Mouse (Mus musculus): ENCODE data around the gene Gm21188.
"Not testable (repeated sequence)": the region's sequence is repeated elsewhere in the genome, so short reads cannot be mapped to it uniquely, and the experiment has no call there.

Gm21188 gene

GRCm38 (mm10) chr13:120052085-120052484 lies at the start of gene Gm21188:
TSS of gene Gm21188 (minus strand) at chr13:120052194.
- DNase-seq (ENCODE audit: low read depth, low spot score), result not testable (repeated sequence)

- DNase-seq (ENCODE audit: low read depth, low spot score), result not testable (repeated sequence)
These were observed 47.3 kb upstream of the Gm21188 start for GRCm38 (mm10) chr13:120099327-120099726.

GRCm38 (mm10) chr13:120096938-120097256 lies 44.9 kb upstream of the Gm21188 start:
- DNase-seq (ENCODE audit: low read depth, low spot score), result not testable (repeated sequence)

- DNase-seq (ENCODE audit: low read depth, low spot score), result not testable (repeated sequence)
These were observed 44.4 kb upstream of the Gm21188 start for GRCm38 (mm10) chr13:120096241-120096937.

DNA sequence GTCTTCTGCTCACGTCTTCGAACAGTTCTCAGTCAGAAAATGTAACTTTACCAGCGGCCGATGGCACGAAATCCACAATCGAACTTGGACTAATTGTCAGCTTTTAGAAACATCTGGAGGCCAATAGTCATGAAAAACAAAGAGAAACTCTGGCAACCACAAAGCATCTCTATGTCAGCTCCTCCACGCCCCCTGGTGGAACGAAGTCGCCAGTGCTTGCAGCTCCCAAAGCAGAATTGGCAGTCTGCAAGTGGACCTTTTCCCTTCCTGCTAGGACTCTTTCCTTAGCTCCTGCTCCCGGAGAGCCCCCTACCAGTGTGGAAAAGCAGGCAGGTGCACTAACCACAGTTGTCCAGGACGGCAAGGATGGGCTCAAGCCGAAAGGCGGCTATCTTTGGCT lies 41.0 kb upstream of the Gm21188 start:
- DNase-seq (ENCODE audit: low read depth, low spot score), result not testable (repeated sequence)

GRCm38 (mm10) chr13:120079644-120080043 lies 27.6 kb upstream of the Gm21188 start:
- not testable (repeated sequence) for DNase-seq (ENCODE audit: low read depth, low spot score)

- DNase-seq (ENCODE audit: low read depth, low spot score), result not testable (repeated sequence)
These were observed 18.9 kb upstream of the Gm21188 start for GRCm38 (mm10) chr13:120070878-120071277.

DNA sequence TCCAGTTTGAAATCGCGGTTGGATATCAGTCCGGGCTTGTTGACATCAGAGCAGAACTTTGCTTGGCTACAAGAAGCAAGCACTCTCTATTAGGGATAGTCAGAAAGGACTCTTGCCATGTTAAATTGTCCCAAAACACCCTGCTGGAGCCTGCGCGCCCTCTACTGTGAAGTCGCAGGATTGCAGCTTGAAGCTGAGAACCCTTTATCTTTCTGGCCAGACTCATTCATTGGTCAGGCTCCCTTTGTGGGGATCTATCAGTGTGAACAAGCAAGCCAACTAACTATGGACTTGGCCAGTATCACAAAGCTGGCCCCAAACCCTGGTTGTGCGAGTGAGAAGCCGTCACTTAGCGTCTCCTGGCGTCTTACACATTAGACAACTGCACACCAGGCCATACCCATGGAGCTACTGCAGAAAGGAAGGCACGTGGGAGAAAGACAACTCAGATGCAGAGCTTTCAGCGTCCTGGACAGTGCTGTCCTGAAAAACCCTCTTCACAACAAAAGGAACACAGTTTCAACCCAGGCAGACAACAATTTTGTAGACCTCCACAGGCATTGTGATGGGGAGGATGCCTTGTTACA lies 18.1 kb upstream of the Gm21188 start:
- DNase-seq (ENCODE audit: low read depth, low spot score), result not testable (repeated sequence)

- not testable (repeated sequence) for DNase-seq (ENCODE audit: low read depth, low spot score)
These were observed 11.6 kb upstream of the Gm21188 start for GRCm38 (mm10) chr13:120063439-120064089.

DNA sequence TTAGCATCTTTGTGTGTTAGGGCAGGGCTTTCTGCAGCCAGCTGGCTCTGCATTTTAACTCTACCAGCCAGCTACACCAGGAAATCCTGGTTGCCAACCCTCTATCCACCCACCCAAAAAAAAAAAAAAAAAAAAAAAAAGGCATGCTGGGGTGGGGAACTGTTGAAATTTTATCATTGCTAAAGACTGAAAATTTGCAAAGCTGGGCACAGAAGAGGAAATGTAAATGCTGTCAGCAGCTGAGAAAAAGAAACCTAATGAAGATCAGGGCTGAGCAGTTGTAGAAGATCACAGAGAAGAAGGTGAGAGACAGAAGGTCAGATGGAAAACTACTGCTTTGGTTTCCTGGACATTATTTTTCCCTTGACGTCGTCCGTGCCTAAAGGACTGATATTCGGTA lies 10.9 kb upstream of the Gm21188 start:
- DNase-seq (ENCODE audit: low read depth, low spot score), result not testable (repeated sequence)

- not testable (repeated sequence) for DNase-seq (ENCODE audit: low read depth, low spot score)
These were observed 3.4 kb downstream of the Gm21188 start for GRCm38 (mm10) chr13:120048608-120049007.

DNA sequence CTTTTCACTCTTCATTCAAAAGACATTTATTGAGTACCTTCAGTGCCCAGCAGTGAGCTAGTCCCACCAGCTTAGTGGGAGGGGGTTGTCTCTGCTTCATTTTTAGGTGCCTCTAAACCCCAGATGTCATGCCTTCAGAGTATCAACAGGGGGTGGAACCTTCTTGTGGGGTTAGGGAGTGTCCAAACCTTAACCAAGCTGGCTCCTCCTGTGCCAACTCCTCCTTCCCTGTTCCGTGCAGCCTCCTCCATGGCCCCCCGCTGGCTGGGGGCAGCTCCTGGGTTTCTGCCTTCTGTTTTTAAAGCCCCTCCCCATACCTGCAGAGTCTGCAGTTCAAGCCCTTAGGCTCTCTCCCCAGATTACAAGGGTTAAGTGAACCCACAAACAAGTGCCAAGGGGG lies 3.8 kb downstream of the Gm21188 start:
- not testable (repeated sequence) for DNase-seq (ENCODE audit: low read depth, low spot score)

DNA sequence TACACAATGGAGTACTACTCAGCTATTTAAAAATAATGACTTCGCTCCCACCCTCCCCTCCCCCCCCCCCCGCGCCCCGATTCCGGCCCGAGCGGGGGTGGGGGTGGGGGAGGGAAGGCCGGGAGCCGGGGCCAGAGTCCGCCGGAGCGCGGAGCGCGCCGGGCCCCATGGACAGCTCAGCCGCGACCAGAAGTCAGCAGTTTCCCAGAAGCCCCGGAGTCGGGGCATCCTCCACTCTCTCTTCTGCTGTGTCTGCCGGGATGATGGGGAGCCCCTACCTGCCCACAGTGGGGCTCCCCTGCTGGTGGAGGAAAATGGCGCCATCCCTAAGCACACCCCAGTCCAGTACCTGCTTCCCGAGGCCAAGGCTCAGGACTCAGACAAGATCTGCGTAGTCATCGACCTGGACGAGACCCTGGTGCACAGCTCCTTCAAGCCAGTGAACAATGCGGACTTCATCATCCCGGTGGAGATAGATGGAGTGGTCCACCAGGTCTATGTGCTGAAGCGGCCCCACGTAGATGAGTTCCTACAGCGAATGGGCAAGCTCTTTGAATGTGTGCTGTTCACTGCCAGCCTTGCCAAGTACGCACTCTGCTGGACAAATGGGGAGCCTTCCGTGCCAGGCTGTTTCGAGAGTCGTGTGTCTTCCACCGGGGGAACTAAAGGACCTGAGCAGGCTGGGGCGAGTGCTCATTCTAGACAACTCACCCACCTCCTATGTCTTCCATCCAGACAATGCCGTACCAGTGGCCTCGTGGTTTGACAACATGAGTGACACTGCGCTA lies 5.4 kb downstream of the Gm21188 start:
- not testable (repeated sequence) for DNase-seq (ENCODE audit: low read depth, low spot score)

DNA sequence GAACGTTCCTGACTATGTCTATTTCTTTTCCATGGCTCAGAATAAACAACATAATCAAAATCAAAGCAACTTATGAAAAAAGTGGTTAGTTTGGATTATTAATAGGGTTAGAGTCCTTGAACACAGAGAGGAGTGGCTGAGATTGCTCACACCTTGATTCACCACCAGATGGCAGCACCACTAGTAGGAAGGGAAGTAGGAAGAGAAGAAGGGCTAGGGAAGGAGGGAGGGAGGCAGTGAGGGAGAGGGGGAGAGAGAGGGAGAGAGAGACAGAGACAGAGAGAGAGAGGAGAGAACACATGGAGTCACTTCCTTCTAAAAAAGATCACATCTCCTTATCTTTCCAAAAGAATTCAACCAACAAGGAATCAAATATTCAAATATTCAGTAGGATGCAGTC lies 10.8 kb downstream of the Gm21188 start:
- DNase-seq (ENCODE audit: low read depth, low spot score), result not testable (repeated sequence)

- not testable (repeated sequence) for DNase-seq (ENCODE audit: low read depth, low spot score)
These were observed 14.1 kb downstream of the Gm21188 start for GRCm38 (mm10) chr13:120037881-120038280.

DNA sequence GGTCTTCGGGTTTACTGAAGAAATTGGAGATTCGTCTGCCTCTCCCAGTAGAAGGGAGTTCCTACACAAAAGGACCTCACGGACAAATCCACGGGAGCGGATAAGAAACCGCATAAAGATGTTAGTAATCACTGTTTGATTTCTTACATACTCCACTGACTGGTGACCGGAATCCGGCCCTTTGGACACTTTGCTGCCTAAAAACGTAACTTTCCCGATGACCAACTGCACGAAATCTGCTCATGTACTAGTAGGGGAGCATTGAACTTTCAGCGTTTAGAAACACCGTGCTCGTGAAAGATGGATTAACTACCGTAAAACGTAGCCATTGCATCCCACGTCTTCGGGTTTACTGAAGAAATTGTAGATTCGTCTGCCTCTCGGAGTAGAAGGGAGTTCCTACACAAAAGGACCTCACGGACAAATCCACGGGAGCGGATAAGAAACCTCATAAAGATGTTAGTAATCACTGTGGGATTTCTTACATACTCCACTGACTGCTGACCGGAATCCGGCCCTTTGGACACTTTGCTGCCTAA lies 15.3 kb downstream of the Gm21188 start:
- not testable (repeated sequence) for DNase-seq (ENCODE audit: low read depth, low spot score)

DNA sequence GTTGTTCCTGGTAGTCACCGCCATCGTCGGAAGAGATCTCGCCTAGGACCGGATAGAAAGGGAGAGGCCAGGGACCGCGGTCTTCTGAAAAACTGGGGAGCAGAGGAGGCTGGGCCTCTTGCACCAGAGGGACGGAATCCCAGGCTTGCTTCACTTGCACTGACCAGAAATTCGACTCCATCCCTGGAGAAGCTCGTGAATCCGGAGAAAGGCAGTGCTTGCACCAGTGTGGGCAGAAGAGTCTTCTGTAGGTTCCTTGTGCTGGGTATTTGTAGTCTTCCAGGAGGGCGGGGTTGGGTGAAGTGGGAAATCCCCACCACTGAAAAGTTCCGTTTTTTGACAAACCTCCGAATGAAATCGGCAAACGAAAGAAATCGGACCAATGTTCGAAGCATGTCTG lies 16.8 kb downstream of the Gm21188 start:
- DNase-seq (ENCODE audit: low read depth, low spot score), result not testable (repeated sequence)

DNA sequence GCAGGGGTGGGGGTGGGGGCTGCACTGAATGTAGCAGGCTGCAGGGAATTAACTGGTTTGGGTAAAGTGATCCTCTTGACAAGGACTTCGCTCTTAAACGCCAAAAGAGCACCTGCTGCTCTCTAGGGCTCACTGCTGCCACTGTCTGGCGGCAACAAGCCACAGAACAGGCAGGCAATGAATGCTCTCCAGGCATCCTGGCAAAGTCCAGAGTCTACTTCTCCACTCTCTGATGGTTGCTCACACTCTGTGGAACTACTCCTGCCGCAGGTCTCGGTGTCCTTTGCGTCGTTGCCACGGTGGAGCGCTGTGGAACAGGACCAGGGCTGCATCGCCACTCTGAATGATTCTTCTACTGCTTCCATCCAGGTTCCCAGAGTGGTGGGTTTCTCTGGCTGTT lies 17.4 kb downstream of the Gm21188 start:
- not testable (repeated sequence) for DNase-seq (ENCODE audit: low read depth, low spot score)

GRCm38 (mm10) chr13:120033516-120034190 lies 18.3 kb downstream of the Gm21188 start:
- DNase-seq (ENCODE audit: low read depth, low spot score), result not testable (repeated sequence)

DNA sequence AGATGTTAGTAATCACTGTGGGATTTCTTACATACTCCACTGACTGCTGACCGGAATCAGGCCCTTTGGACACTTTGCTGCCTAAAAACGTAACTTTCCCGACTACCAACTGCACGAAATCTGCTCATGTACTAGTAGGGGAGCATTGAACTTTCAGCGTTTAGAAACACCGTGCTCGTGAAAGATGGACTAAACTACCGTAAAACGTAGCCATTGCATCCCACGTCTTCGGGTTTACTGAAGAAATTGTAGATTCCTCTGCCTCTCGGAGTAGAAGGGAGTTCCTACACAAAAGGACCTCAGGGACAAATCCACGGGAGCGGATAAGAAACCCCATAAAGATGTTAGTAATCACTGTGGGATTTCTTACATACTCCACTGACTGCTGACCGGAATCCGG lies 20.3 kb downstream of the Gm21188 start:
- DNase-seq (ENCODE audit: low read depth, low spot score), result not testable (repeated sequence)

DNA sequence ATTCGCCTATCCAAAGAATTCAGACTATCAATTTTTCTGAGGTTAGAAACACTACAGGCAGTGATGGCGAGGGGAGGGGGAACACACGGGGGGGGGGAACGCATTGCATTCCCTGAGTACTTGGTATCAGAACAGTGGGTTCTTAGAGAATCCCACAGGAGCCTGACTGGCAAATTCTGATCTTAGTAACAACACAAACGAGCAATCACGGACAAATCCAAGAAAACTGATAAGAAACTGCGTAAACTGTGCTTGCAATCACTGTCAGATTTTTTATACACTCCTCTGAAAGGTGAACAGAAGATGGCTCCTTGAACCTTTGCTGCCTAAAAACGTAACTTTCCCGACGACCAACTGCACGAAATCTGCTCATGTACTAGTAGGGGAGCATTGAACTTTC lies 24.6 kb downstream of the Gm21188 start:
- DNase-seq (ENCODE audit: low read depth, low spot score), result not testable (repeated sequence)

Data from brain, adult 2 months (tissue).